Mouse (Mus musculus) liver, embryonic 14.5 days (tissue): ENCODE measurements around the gene Cks2. TPM values are rescaled to one million over a fixed set of nuclear protein-coding genes. Genes with fewer than 3 reads are reported as not detected.

Experiments
- ATAC-seq: fragments of 200-750 bp; cut with Nextera tagmentation; 2 replicates; pipeline ENCODE4 v1.8.0; 2017; ENCODE audit warnings: moderate number of reproducible peaks, mild to moderate bottlenecking, moderate library complexity; ENCODE audit not compliant: insufficient read depth
- DNase-seq, 3 experiments: peaks; one replicate each; pipeline ENCODE4 v3.0.0-alpha.2; 2012 to 2013; ENCODE audit warnings: low read depth in 3 of 3, low spot score in 3 of 3
- H3K27ac ChIP-seq: fragments of 300-500 bp; sonication (generic); 2 replicates; pipeline ENCODE4 v1.5.1; 2014; ENCODE audit warnings: moderate library complexity, mild to moderate bottlenecking, control low read depth, inconsistent platforms
- H3K27me3 ChIP-seq: fragments of 300-500 bp; sonication (generic); 2 replicates; pipeline ENCODE4 v1.6.1; 2014; ENCODE audit warnings: mild to moderate bottlenecking, low read length, moderate library complexity; ENCODE audit not compliant: control insufficient read depth, insufficient read depth
- H3K36me3 ChIP-seq: fragments of 300-500 bp; sonication (generic); replicated peaks from 2 replicates; pipeline ENCODE4 v1.6.1; 2014; ENCODE audit warnings: low read depth; ENCODE audit not compliant: control insufficient read depth, insufficient read depth
- H3K4me1 ChIP-seq, 2 experiments: fragments of 200-500 bp in 1 of 2; fragments of 300-500 bp in 1 of 2; sonication (generic) in 1 of 2; replicated peaks; 2 replicates each; pipeline ENCODE4 v1.6.1; 2012 to 2014; ENCODE audit warnings: antibody characterized with exemption in 1 of 2, inconsistent platforms in 1 of 2, low read length in 1 of 2; ENCODE audit not compliant: control insufficient read depth in 2 of 2, insufficient read depth in 2 of 2
- H3K4me2 ChIP-seq: fragments of 300-500 bp; sonication (generic); 2 replicates; pipeline ENCODE4 v1.6.1; 2014; ENCODE audit warnings: low read depth, mild to moderate bottlenecking, control low read depth, moderate library complexity
- H3K4me3 ChIP-seq, 2 experiments: fragments of 200-500 bp in 1 of 2; fragments of 300-500 bp in 1 of 2; sonication (generic) in 1 of 2; 2 replicates each; pipeline ENCODE4 v1.5.1; 2012 to 2014; ENCODE audit warnings: low read depth in 2 of 2, low read length in 2 of 2, mild to moderate bottlenecking in 2 of 2, control low read depth in 1 of 2, inconsistent platforms in 1 of 2, moderate library complexity in 1 of 2; ENCODE audit not compliant: insufficient read depth in 1 of 2
- H3K9ac ChIP-seq: fragments of 300-500 bp; sonication (generic); replicated peaks from 2 replicates; pipeline ENCODE4 v1.6.1; 2014; ENCODE audit warnings: mild to moderate bottlenecking, control low read depth, moderate library complexity
- H3K9me3 ChIP-seq: fragments of 300-500 bp; sonication (generic); 2 replicates; pipeline ENCODE4 v1.6.1; 2016; ENCODE audit warnings: low read length, mixed read lengths; ENCODE audit not compliant: control insufficient read depth
- CTCF ChIP-seq: IDR thresholded peaks from 2 replicates; pipeline ENCODE4 v1.5.1; 2016; ENCODE audit warnings: antibody characterized with exemption, low read depth, control low read depth
- EP300 ChIP-seq: IDR thresholded peaks from 2 replicates; pipeline ENCODE4 v1.6.1; 2016; ENCODE audit warnings: antibody characterized with exemption, low read depth
- WGBS: fragments of 180-500 bp; shearing (Covaris S2); extraction: QIAGEN DNeasy Blood & Tissue Kit; methylation state at CpG from one replicate; pipeline ENCODE4 v1.1.7; 2014; ENCODE audit not compliant: insufficient replicate concordance; 5-methylcytosine and 5-hydroxymethylcytosine counted together
- polyA plus RNA-seq, 2 experiments: library from polyadenylated mRNA; depleted of rRNA in 1 of 2; stranded (reverse) in 1 of 2; unstranded in 1 of 2; fragments of >200 nt; fragmentation: Nextera tagmentation in 1 of 2; extraction: Ambion mirVana in 1 of 2; gene quantifications; 2 replicates each; pipeline versions ENCODE4 v1.2.1 to v1.2.3; 2012 to 2014

Cks2 gene
- polyA plus RNA-seq, 2 experiments, result 241 to 487 TPM

- ATAC-seq, result no peak
Observed at GRCm38 (mm10) chr13:51686966-51687365, 41.9 kb downstream of the Cks2 start.

GRCm38 (mm10) chr13:51688688-51689087 lies 43.7 kb downstream of the Cks2 start:
- H3K4me2 ChIP-seq, result no peak overlapping the region
- no peaks in the 10 kb centered on the region for H3K9me3 ChIP-seq
- H3K27ac ChIP-seq, result no peak overlapping the region
- no peak overlapping the region for H3K4me3 ChIP-seq
- no peak for DNase-seq
- peaks cover 18% of the 10 kb centered on the region for H3K36me3 ChIP-seq
- no peaks in the 10 kb centered on the region for H3K27me3 ChIP-seq
- H3K9ac ChIP-seq, result no peak overlapping the region
- peaks cover 0 to 13% of the 10 kb centered on the region in 2 experiments; a peak in 3 of 4 replicates for H3K4me1 ChIP-seq
- no peak; the same call in 1 of the 2 replicates for ATAC-seq
- 28% methylated on average over 3 of the region's 3 CpGs for WGBS
- TF ChIP-seq CTCF (no peak), EP300 (no peak)

More at GRCm38 (mm10) chr13:51686966-51687365, 41.9 kb downstream of the Cks2 start:
- no peak overlapping the region for H3K4me2 ChIP-seq
- no peak for TF ChIP-seq CTCF
- no peak for TF ChIP-seq EP300
- DNase-seq, result no peak
- no peak overlapping the region for H3K4me3 ChIP-seq
- H3K36me3 ChIP-seq, result peaks cover 35% of the 10 kb centered on the region
- peaks cover 0 to 13% of the 10 kb centered on the region in 2 experiments; a peak in 3 of 4 replicates for H3K4me1 ChIP-seq
- no peak overlapping the region for H3K27ac ChIP-seq
- no peaks in the 10 kb centered on the region for H3K9me3 ChIP-seq
- 77% methylated on average over 5 of the region's 5 CpGs for WGBS
- no peak overlapping the region for H3K9ac ChIP-seq
- no peaks in the 10 kb centered on the region for H3K27me3 ChIP-seq

GRCm38 (mm10) chr13:51696481-51696880 lies 51.4 kb downstream of the Cks2 start:
- ATAC-seq (no peak), DNase-seq (no peak)
- TF ChIP-seq EP300, result no peak
- TF ChIP-seq CTCF, result no peak
- H3K27ac ChIP-seq, result no peak overlapping the region
- H3K4me1 ChIP-seq, result peaks cover 14 to 22% of the 10 kb centered on the region in 2 experiments
- no peaks in the 10 kb centered on the region for H3K36me3 ChIP-seq
- H3K27me3 ChIP-seq, result no peaks in the 10 kb centered on the region
- no peak overlapping the region for H3K9ac ChIP-seq
- H3K4me3 ChIP-seq, result no peak overlapping the region
- H3K4me2 ChIP-seq, result no peak overlapping the region
- H3K9me3 ChIP-seq, result no peaks in the 10 kb centered on the region

GRCm38 (mm10) chr13:51697455-51697854 lies 52.4 kb downstream of the Cks2 start:
- no peak overlapping the region for H3K4me3 ChIP-seq
- no peak overlapping the region for H3K4me2 ChIP-seq
- TF ChIP-seq CTCF, result no peak
- TF ChIP-seq EP300, result no peak
- WGBS, result 57% methylated on average over 6 of the region's 6 CpGs
- no peak overlapping the region for H3K27ac ChIP-seq
- H3K27me3 ChIP-seq, result no peaks in the 10 kb centered on the region
- H3K4me1 ChIP-seq, result peaks cover 14 to 22% of the 10 kb centered on the region in 2 experiments
- peak; percentile 16; the same call in 1 of the 2 replicates for ATAC-seq
- no peaks in the 10 kb centered on the region for H3K36me3 ChIP-seq
- H3K9ac ChIP-seq, result no peak overlapping the region; the same call in 1 of the 2 replicates
- no peaks in the 10 kb centered on the region for H3K9me3 ChIP-seq
- DNase-seq, result no peak

- Histone ChIP-seq H3K27ac (peak overlapping the region; percentile 39; the same call in 1 of the 2 replicates), H3K9ac (no peak overlapping the region; the same call in 1 of the 2 replicates), H3K27me3 (no peaks in the 10 kb centered on the region), H3K4me1 (peaks cover 14 to 22% of the 10 kb centered on the region in 2 experiments), H3K9me3 (no peaks in the 10 kb centered on the region), H3K36me3 (no peaks in the 10 kb centered on the region), H3K4me3 (no peak overlapping the region), H3K4me2 (peak overlapping the region; percentile 15; the same call in 1 of the 2 replicates)
- ATAC-seq (peak; percentile 54; the same call in 1 of the 2 replicates), DNase-seq (no peak)
- no peak for TF ChIP-seq CTCF
- TF ChIP-seq EP300, result no peak
- 44% methylated on average over 4 of the region's 4 CpGs for WGBS
Observed at GRCm38 (mm10) chr13:51697897-51698296, 52.9 kb downstream of the Cks2 start.
